Comparison of ENCODE assay signal across 22 mouse cellular contexts in genomic region chr10:125070246-125070645, GRCm38 (mm10).
DNase-seq lines count a peak whose midpoint lies in the region; ATAC-seq and TF ChIP-seq lines count a peak whose summit lies in the region.
"Had no signal": no experiment of that assay in that cellular context is flagged by ENCODE, and none has a peak within 500 bp of the region (broad histone marks: within the 10 kb centered on the region; RNA-seq: fewer than 3 reads in every experiment).

No protein-coding gene starts in this region.

- 84% methylated on average over 4 of the region's 4 CpGs for WGBS in midbrain, embryonic 13.5 days

- no peak for TF ChIP-seq CTCF in layer of hippocampus, adult 2 months (conservative IDR thresholded peaks at IDR 0.05)

- H3K4me1 ChIP-seq in midbrain, embryonic 13.5 days (replicated peaks): no peaks in the 10 kb centered on the region
- H3K4me1 ChIP-seq: heart, embryonic 12.5 days; heart, embryonic 15.5 days had no signal

- no peak overlapping the region for H3K4me2 ChIP-seq in midbrain, embryonic 13.5 days (replicated peaks)
- H3K4me2 ChIP-seq: heart, embryonic 12.5 days; heart, embryonic 15.5 days; hindbrain, embryonic 14.5 days had no signal

- peak; percentile 27 to 43 for DNase-seq in layer of hippocampus, adult 2 months (ENCODE audit: low spot score in 2 of 2)
- DNase-seq in layer of hippocampus, postnatal 25 days (ENCODE audit: extremely low spot score in 1 of 2, low spot score in 1 of 2): no peak
- DNase-seq in right cerebral cortex, postnatal 25 days: peak; percentile 8
- no peak for DNase-seq in right cerebral cortex, postnatal 36 days (ENCODE audit: low spot score in 2 of 2)
- DNase-seq in layer of hippocampus, adult 9-11 months: peak; percentile 40
- DNase-seq in heart, postnatal 14 days: no peak
- DNase-seq: adrenal gland, adult 2 months; adrenal gland, postnatal 14 days; cerebellum, adult 11-12 months; cerebellum, adult 8-10 months; cerebellum, postnatal 14 days; gastrocnemius, postnatal 25 days; heart, adult 18-20 months; heart, postnatal 10 days; heart, postnatal 4 days had no signal

- H3K36me3 ChIP-seq in midbrain, embryonic 13.5 days: no peaks in the 10 kb centered on the region
- H3K36me3 ChIP-seq: heart, embryonic 12.5 days; heart, embryonic 15.5 days had no signal

- no peak for ATAC-seq in midbrain, embryonic 13.5 days
- ATAC-seq: CD4-positive, CD25-positive, alpha-beta regulatory T cell, adult 4 months; forebrain, embryonic 14.5 days; hindbrain, postnatal 0 days had no signal

- H3K27me3 ChIP-seq in midbrain, embryonic 13.5 days: no peaks in the 10 kb centered on the region
- H3K27me3 ChIP-seq: heart, embryonic 12.5 days; heart, embryonic 15.5 days had no signal

- no peak overlapping the region for H3K4me3 ChIP-seq in layer of hippocampus, adult 2 months
- no peak overlapping the region for H3K4me3 ChIP-seq in midbrain, embryonic 13.5 days (replicated peaks)
- H3K4me3 ChIP-seq: heart, embryonic 12.5 days; heart, embryonic 15.5 days had no signal

- no peaks in the 10 kb centered on the region for H3K9me3 ChIP-seq in midbrain, embryonic 13.5 days
- H3K9me3 ChIP-seq: heart, embryonic 12.5 days; heart, embryonic 15.5 days had no signal

- H3K9ac ChIP-seq in midbrain, embryonic 13.5 days (replicated peaks): no peak overlapping the region
- H3K9ac ChIP-seq: heart, embryonic 12.5 days; heart, embryonic 15.5 days; hindbrain, embryonic 14.5 days had no signal

- H3K27ac ChIP-seq in layer of hippocampus, adult 2 months: no peak overlapping the region
- no peak overlapping the region for H3K27ac ChIP-seq in midbrain, embryonic 13.5 days
- H3K27ac ChIP-seq: heart, embryonic 15.5 days; hindbrain, embryonic 14.5 days; hindbrain, postnatal 0 days had no signal

- intact Hi-C loops in heart, postnatal 14 days (cut with DNase I): no loop called here

Comparison
In these comparisons a context has a peak if more than half of its experiments do, and no peak if none do; other contexts are left out.
1. DNase-seq: peak in layer of hippocampus, adult 2 months (2 of 2), right cerebral cortex, postnatal 25 days (single experiment) and layer of hippocampus, adult 9-11 months (single experiment); none in layer of hippocampus, postnatal 25 days (0 of 2), right cerebral cortex, postnatal 36 days (0 of 2) and heart, postnatal 14 days (0 of 2).